Mouse (Mus musculus) kidney, adult 2 months (tissue): ENCODE data around the gene Cd101. TPM values are rescaled to one million over a fixed set of nuclear protein-coding genes. Genes with fewer than 3 reads are reported as not detected.

ENCODE experiments used
- DNase-seq: peaks from one replicate; pipeline ENCODE4 v3.0.0; 2021
- H3K27ac ChIP-seq: fragments of 200-500 bp; 2 replicates; pipeline ENCODE4 v1.5.1; 2012; ENCODE audit warnings: low read depth, low read length, control low read depth, inconsistent platforms; ENCODE audit not compliant: insufficient read depth
- H3K27me3 ChIP-seq: fragments of 200-500 bp; replicated peaks from 2 replicates; pipeline ENCODE4 v1.6.1; 2012; ENCODE audit warnings: mild to moderate bottlenecking, moderate library complexity, low read length, inconsistent platforms; ENCODE audit not compliant: control insufficient read depth, insufficient read depth
- H3K36me3 ChIP-seq: fragments of 200-500 bp; 2 replicates; pipeline ENCODE4 v1.6.1; 2012; ENCODE audit warnings: mild to moderate bottlenecking, moderate library complexity, low read length, inconsistent platforms; ENCODE audit not compliant: control insufficient read depth, insufficient read depth
- H3K4me1 ChIP-seq: fragments of 200-500 bp; 2 replicates; pipeline ENCODE4 v1.6.1; 2011; ENCODE audit warnings: low read length; ENCODE audit not compliant: control insufficient read depth, insufficient read depth
- H3K4me3 ChIP-seq: fragments of 200-500 bp; 2 replicates; pipeline ENCODE4 v1.5.1; 2011; ENCODE audit warnings: mild to moderate bottlenecking, low read depth, low read length, control low read depth; ENCODE audit not compliant: insufficient read depth
- CTCF ChIP-seq: fragments of 200-500 bp; conservative IDR thresholded peaks from 2 replicates; pipeline ENCODE4 v1.5.1; 2011; ENCODE audit warnings: low read depth, mild to moderate bottlenecking, control low read depth, low read length, moderate library complexity, mixed read lengths; ENCODE audit not compliant: insufficient read depth, insufficient read length
- POLR2A ChIP-seq: fragments of 200-500 bp; IDR thresholded peaks from one replicate; pipeline ENCODE4 v1.6.1; 2011; ENCODE audit warnings: low read depth, low read length, control low read depth
- WGBS: fragments of 180-500 bp; shearing (Covaris S2); methylation state at CpG from one replicate; pipeline ENCODE4 v1.1.7; 2018; 5-methylcytosine and 5-hydroxymethylcytosine counted together
- polyA plus RNA-seq: library from polyadenylated mRNA; depleted of rRNA; stranded (reverse); fragments of >200 nt; gene quantifications from 2 replicates; pipeline ENCODE4 v1.2.3, GENCODE M21; 2012; rRNA removed

Cd101 gene
- 0.03 and 0.16 TPM in 2 replicates for polyA plus RNA-seq

DNA sequence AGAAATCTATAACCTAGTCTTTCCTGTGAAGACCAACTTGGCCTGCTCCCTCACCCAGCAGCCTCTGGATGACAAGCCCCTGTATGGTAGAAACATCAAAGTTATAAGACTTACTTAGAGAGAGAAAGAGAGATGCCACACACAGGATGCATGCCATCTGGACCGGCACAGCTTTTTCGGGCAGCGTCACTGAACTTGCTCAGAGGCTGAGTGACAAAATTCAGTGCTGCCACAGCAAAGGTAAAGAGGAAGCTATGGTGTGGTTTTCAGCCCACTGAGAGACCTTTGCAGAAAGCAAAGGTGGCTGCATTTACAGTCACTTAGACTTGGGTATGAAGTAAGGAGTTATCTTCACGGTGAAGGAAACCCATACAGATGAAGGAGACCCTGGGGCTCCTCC, at the start of gene Cd101:
Gene Cd101 (minus strand): TSS at position 218 of the 400 bp plus-strand sequence.
- Histone ChIP-seq H3K36me3 (no peaks in the 10 kb centered on the region), H3K27ac (no peak within 1 kb of the TSS), H3K4me3 (no peak within 1 kb of the TSS), H3K4me1 (no peaks in the 10 kb centered on the region), H3K27me3 (no peaks in the 10 kb centered on the region)
- TF ChIP-seq CTCF (no peak), POLR2A (no peak)
- DNase-seq, result no peak
- 84% methylated on average over 4 of the region's 4 CpGs for WGBS

- TF ChIP-seq CTCF (no peak), POLR2A (no peak)
- 35% methylated on average over 1 of the region's 1 CpGs for WGBS
- H3K27ac ChIP-seq, result no peak overlapping the region
- H3K36me3 ChIP-seq, result no peaks in the 10 kb centered on the region
- no peaks in the 10 kb centered on the region for H3K4me1 ChIP-seq
- no peak overlapping the region for H3K4me3 ChIP-seq
- no peaks in the 10 kb centered on the region for H3K27me3 ChIP-seq
- DNase-seq, result peak; percentile 43
These were observed 49.0 kb upstream of the Cd101 start for GRCm38 (mm10) chr3:101078344-101078743.

- Histone ChIP-seq H3K27ac (no peak overlapping the region), H3K36me3 (no peaks in the 10 kb centered on the region), H3K4me1 (no peaks in the 10 kb centered on the region), H3K27me3 (no peaks in the 10 kb centered on the region), H3K4me3 (no peak overlapping the region)
- WGBS, result 89% methylated on average over 6 of the region's 6 CpGs
- no peak for DNase-seq
- TF ChIP-seq POLR2A (no peak), CTCF (no peak)
These were observed 48.3 kb upstream of the Cd101 start for GRCm38 (mm10) chr3:101077710-101078100.

DNA sequence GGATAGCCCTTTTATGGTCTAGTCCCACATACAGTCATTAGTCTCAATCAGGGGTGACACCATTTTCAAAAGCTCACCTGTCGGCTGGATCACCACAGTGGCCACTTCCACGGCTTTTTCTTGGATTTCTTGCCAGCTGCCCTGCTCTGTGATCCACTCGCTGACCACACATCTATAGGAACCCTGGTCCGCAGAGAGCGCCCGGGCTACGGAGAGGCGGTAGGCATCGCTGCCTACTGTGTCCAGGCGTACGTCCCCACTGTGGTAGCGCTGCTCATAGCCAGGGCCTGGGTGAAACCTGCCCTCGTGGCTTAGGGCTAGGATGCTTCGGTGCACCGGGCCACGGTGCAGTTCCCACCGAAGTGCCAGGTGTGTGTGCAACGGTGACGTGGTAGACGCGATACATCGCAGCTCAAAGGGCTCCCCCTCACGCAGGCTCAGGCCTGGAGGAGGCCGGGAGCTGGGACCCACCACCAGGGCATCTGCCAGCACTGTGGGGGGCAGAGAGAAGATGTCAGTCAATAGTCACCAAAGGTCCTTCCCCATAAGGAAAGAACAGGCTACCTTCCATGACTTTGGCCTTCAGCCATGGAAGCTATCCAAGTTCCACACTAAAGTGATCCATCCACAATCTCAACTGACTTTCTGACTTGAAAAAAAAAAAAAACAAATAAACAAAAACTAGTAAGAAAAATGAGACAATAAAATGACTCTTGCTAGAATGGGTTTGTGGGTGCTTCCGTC, 47.8 kb upstream of the Cd101 start:
- no peaks in the 10 kb centered on the region for H3K36me3 ChIP-seq
- H3K4me1 ChIP-seq, result no peaks in the 10 kb centered on the region
- H3K4me3 ChIP-seq, result no peak overlapping the region
- DNase-seq, result peak; percentile 37
- H3K27me3 ChIP-seq, result no peaks in the 10 kb centered on the region
- no peak for TF ChIP-seq POLR2A
- WGBS, result 95% methylated on average over 25 of the region's 25 CpGs
- H3K27ac ChIP-seq, result no peak overlapping the region

DNA sequence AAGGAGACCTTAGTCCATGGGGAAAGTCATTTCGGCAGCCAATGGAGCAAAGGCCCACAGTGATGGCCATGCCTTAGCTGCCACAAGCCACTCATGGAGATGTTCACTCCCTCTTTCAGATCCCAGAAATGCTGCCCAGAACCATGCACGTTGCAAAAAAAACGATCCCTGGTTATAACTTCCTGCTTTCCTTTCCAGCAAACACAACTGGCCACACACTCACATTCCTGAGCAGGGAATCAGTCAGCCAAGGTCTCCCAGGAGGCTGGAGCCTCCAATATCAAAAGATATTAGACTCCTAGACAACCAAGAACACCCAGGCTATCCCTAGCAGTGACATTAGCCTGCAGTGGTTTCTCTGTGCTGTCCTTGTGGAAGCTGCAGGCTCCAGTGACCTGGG, 46.5 kb upstream of the Cd101 start:
- peak; percentile 9 for DNase-seq
- WGBS, result 40% methylated on average over 3 of the region's 3 CpGs
- Histone ChIP-seq H3K27me3 (no peaks in the 10 kb centered on the region), H3K27ac (no peak overlapping the region), H3K4me3 (no peak overlapping the region), H3K4me1 (no peaks in the 10 kb centered on the region), H3K36me3 (no peaks in the 10 kb centered on the region)
- no peak for TF ChIP-seq POLR2A
- no peak for TF ChIP-seq CTCF

GRCm38 (mm10) chr3:101073384-101073783, 44.0 kb upstream of the Cd101 start:
- no peak overlapping the region for H3K4me3 ChIP-seq
- no peaks in the 10 kb centered on the region for H3K36me3 ChIP-seq
- H3K4me1 ChIP-seq, result no peaks in the 10 kb centered on the region
- H3K27ac ChIP-seq, result no peak overlapping the region
- WGBS, result 54% methylated on average over 9 of the region's 9 CpGs
- H3K27me3 ChIP-seq, result no peaks in the 10 kb centered on the region
- TF ChIP-seq POLR2A, result no peak
- TF ChIP-seq CTCF, result no peak
- no peak for DNase-seq

GRCm38 (mm10) chr3:101072506-101073215, 43.3 kb upstream of the Cd101 start:
- WGBS, result 62% methylated on average over 15 of the region's 15 CpGs
- H3K36me3 ChIP-seq, result no peaks in the 10 kb centered on the region
- no peak for TF ChIP-seq POLR2A
- H3K4me1 ChIP-seq, result no peaks in the 10 kb centered on the region
- H3K27ac ChIP-seq, result no peak overlapping the region
- no peak overlapping the region for H3K4me3 ChIP-seq
- H3K27me3 ChIP-seq, result no peaks in the 10 kb centered on the region
- no peak for DNase-seq
